Mouse (Mus musculus) adrenal gland, postnatal 25 days (tissue): ENCODE data around the gene Zfp995. TPM values are rescaled to one million over a fixed set of nuclear protein-coding genes. Genes with fewer than 3 reads are reported as not detected.
"Not testable (repeated sequence)": the region's sequence is repeated elsewhere in the genome, so short reads cannot be mapped to it uniquely, and the experiment has no call there.

Experiments used
- DNase-seq: peaks from one replicate; pipeline ENCODE4 v3.0.0; 2021; ENCODE audit warnings: mixed read lengths
- long read RNA-seq: library from polyadenylated mRNA; stranded (forward); transcript quantifications from one replicate; pipeline ENCODE4 v2.0.0, GENCODE M21; 2021
- total RNA-seq: library from RNA; stranded (reverse); gene quantifications from 2 replicates; pipeline ENCODE4 v1.2.3, GENCODE M21; 2021

Gene Zfp995
- 2.2 and 3.2 TPM in 2 replicates for total RNA-seq
- long read RNA-seq, partial matches to known transcripts: 0 of 3 reads
- long read RNA-seq, other reads (novel, unspliced or antisense): 2 of 3 reads

- peak; percentile 44 for DNase-seq
Observed at GRCm38 (mm10) chr17:21909456-21910052, at the start of gene Zfp995. Zfp995 (minus strand) TSS chr17:21909926.

GRCm38 (mm10) chr17:21909039-21909438 is 687 bp downstream of the Zfp995 start:
- no peak for DNase-seq

- DNase-seq: no peak
Observed at GRCm38 (mm10) chr17:21871256-21871655, 38.5 kb downstream of the Zfp995 start.

- DNase-seq: not testable (repeated sequence)
Observed at GRCm38 (mm10) chr17:21846322-21846582, 63.5 kb downstream of the Zfp995 start.

- peak; percentile 42 for DNase-seq
Observed at GRCm38 (mm10) chr17:21845545-21846321, 64.0 kb downstream of the Zfp995 start, which contains the start of gene Zfp820. Zfp820 (minus strand) TSS chr17:21845772.

- DNase-seq: no peak
Observed at GRCm38 (mm10) chr17:21838510-21838909, 71.2 kb downstream of the Zfp995 start.

Other genes with a start within 250 kb of the Zfp995 start
- gene Gm10226, start 218.1 kb downstream of the Zfp995 start, total RNA-seq: 6.0 TPM in 1 of 2 replicates, not detected in the other
- gene Zfp760, start 202.2 kb downstream of the Zfp995 start, total RNA-seq: 7.9 and 8.3 TPM in 2 replicates
- gene Zfp229, start 179.1 kb downstream of the Zfp995 start, total RNA-seq: 12.3 and 14.2 TPM in 2 replicates
- 2.9 and 3.3 TPM in 2 replicates for gene Zfp820, start 64.2 kb downstream of the Zfp995 start, total RNA-seq
- gene Zfp942, start 52.5 kb upstream of the Zfp995 start, total RNA-seq: 11.2 and 11.7 TPM in 2 replicates
- gene Zfp943, start 52.6 kb upstream of the Zfp995 start, total RNA-seq: 12.5 and 14.4 TPM in 2 replicates